Mouse (Mus musculus): ENCODE results near the gene Clps. TPM values are rescaled to one million over a fixed set of nuclear protein-coding genes. Genes with fewer than 3 reads are reported as not detected.
"Not testable (repeated sequence)": the region's sequence is repeated elsewhere in the genome, so short reads cannot be mapped to it uniquely, and the experiment has no call there.

Clps gene
- not detected for total RNA-seq (2021)

- no peak for DNase-seq
Observed at GRCm38 (mm10) chr17:28560598-28560997, at the start of gene Clps. Clps (minus strand) TSS chr17:28560766.

- no peak for DNase-seq
Observed at GRCm38 (mm10) chr17:28609543-28609942, 49.0 kb upstream of the Clps start.

GRCm38 (mm10) chr17:28601557-28602250 lies 41.1 kb upstream of the Clps start:
- DNase-seq, result no peak

- DNase-seq, result no peak
Observed at GRCm38 (mm10) chr17:28600780-28601179, 40.2 kb upstream of the Clps start.

- DNase-seq, result no peak
Observed at GRCm38 (mm10) chr17:28593965-28594364, 33.4 kb upstream of the Clps start.

GRCm38 (mm10) chr17:28592998-28593397 lies 32.4 kb upstream of the Clps start:
- peak; percentile 59 to 61 for DNase-seq

- DNase-seq, result no peak
Observed at GRCm38 (mm10) chr17:28591476-28591875, 30.9 kb upstream of the Clps start.

- DNase-seq, result no peak
Observed at GRCm38 (mm10) chr17:28590596-28590995, 30.0 kb upstream of the Clps start.

- no peak for DNase-seq
Observed at GRCm38 (mm10) chr17:28588591-28588990, 28.0 kb upstream of the Clps start.

GRCm38 (mm10) chr17:28586509-28586908 lies 25.9 kb upstream of the Clps start:
- no peak for DNase-seq

- DNase-seq, result no peak
Observed at GRCm38 (mm10) chr17:28581056-28581455, 20.5 kb upstream of the Clps start.

GRCm38 (mm10) chr17:28580396-28580795 lies 19.8 kb upstream of the Clps start:
- no peak for DNase-seq

GRCm38 (mm10) chr17:28575244-28576125 lies 14.9 kb upstream of the Clps start, which contains the start of gene Lhfpl5:
Lhfpl5 (plus strand) TSS chr17:28575641.
- DNase-seq, result no peak

- no peak for DNase-seq
Observed at GRCm38 (mm10) chr17:28572941-28573340, 12.4 kb upstream of the Clps start.

GRCm38 (mm10) chr17:28572521-28572920 lies 12.0 kb upstream of the Clps start:
- no peak for DNase-seq

- no peak for DNase-seq
Observed at GRCm38 (mm10) chr17:28571868-28572267, 11.3 kb upstream of the Clps start.

GRCm38 (mm10) chr17:28567541-28567940 lies 7.0 kb upstream of the Clps start:
- DNase-seq, result no peak

- no peak for DNase-seq
Observed at GRCm38 (mm10) chr17:28565181-28565580, 4.6 kb upstream of the Clps start.

GRCm38 (mm10) chr17:28561613-28562012 lies 1.0 kb upstream of the Clps start:
- no peak for DNase-seq

- no peak for DNase-seq
Observed at GRCm38 (mm10) chr17:28557772-28558171, 2.8 kb downstream of the Clps start.

GRCm38 (mm10) chr17:28556635-28557396 lies 3.8 kb downstream of the Clps start:
- DNase-seq, result no peak

GRCm38 (mm10) chr17:28554021-28554420 lies 6.5 kb downstream of the Clps start:
- not testable (repeated sequence) for DNase-seq

All from layer of hippocampus, postnatal 36 days (tissue).